ENCODE assay signal across 8 mouse cellular contexts in the genomic region with DNA sequence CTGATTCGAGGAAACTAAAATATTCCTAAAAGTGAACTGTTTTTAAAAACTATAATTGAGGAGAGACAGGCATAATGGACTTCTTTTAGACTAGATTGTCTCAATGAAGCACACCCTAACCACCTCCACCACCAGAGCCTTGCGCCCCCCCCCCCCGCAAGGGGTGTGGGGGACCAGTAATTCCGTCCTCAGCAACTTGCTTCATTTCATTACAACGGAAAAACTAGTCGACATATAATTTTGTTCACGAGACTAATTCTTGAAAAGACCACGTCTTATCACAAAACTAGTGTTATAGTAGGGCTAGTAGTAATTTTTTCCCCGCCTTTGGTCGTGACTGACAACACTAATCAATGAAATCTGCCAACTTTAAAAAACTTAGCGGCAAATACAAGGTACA. TPM values are rescaled to one million over a fixed set of nuclear protein-coding genes. Genes with fewer than 3 reads are reported as not detected.
DNase-seq lines count a peak whose midpoint lies in the region; ATAC-seq and TF ChIP-seq lines count a peak whose summit lies in the region.

No protein-coding gene starts in this region.

- H3K36me3 ChIP-seq in intestine, embryonic 15.5 days, result peaks cover 4% of the 10 kb centered on the region; the same call in 1 of the 2 replicates
- H3K36me3 ChIP-seq in neural tube, embryonic 12.5 days, result peaks cover 24% of the 10 kb centered on the region

- H3K4me3 ChIP-seq in layer of hippocampus, adult 2 months, result peak overlapping the region; percentile 93
- H3K4me3 ChIP-seq in cortical plate, adult 2 months (ENCODE audit: insufficient read depth, low read length), result peak overlapping the region; percentile 86
- H3K4me3 ChIP-seq in intestine, embryonic 15.5 days (replicated peaks), result peak overlapping the region; percentile 97
- H3K4me3 ChIP-seq in neural tube, embryonic 12.5 days, result peak overlapping the region; percentile 98

- peak overlapping the region; percentile 59 for H3K4me2 ChIP-seq in intestine, embryonic 15.5 days (replicated peaks)
- peak overlapping the region; percentile 85 for H3K4me2 ChIP-seq in neural tube, embryonic 12.5 days (replicated peaks)

- no peak for TF ChIP-seq POLR2A in cortical plate, adult 2 months (IDR thresholded peaks at IDR 0.05; ENCODE audit: extremely low read depth, insufficient read depth, low read length)

- WGBS in intestine, embryonic 15.5 days, result under 1% methylated on average over 11 of the region's 11 CpGs
- 1% methylated on average over 11 of the region's 11 CpGs for WGBS in neural tube, embryonic 12.5 days

- peak overlapping the region; percentile 99 for H3K9ac ChIP-seq in intestine, embryonic 15.5 days
- peak overlapping the region; percentile 100 for H3K9ac ChIP-seq in neural tube, embryonic 12.5 days

- no peaks in the 10 kb centered on the region for H3K9me3 ChIP-seq in intestine, embryonic 15.5 days
- no peaks in the 10 kb centered on the region for H3K9me3 ChIP-seq in neural tube, embryonic 12.5 days

- H3K27ac ChIP-seq in layer of hippocampus, adult 2 months, result peak overlapping the region; percentile 99; the same call in 1 of the 2 replicates
- no peak overlapping the region for H3K27ac ChIP-seq in cortical plate, adult 2 months (ENCODE audit: insufficient read depth, low read length)
- H3K27ac ChIP-seq in intestine, embryonic 15.5 days, result no peak overlapping the region
- no peak overlapping the region for H3K27ac ChIP-seq in neural tube, embryonic 12.5 days

- no peak for DNase-seq in layer of hippocampus, adult 2 months (ENCODE audit: low spot score in 2 of 2)
- no peak for DNase-seq in layer of hippocampus, adult 18-20 months (ENCODE audit: low spot score in 2 of 2)
- no peak for DNase-seq in urinary bladder, postnatal 36 days (ENCODE audit: low spot score in 2 of 2)
- DNase-seq in B cell, adult 2 months, result no peak

- no peaks in the 10 kb centered on the region; the same call in 1 of the 2 replicates for H3K4me1 ChIP-seq in cortical plate, adult 2 months (ENCODE audit: control insufficient read depth, insufficient read depth, low read length)
- H3K4me1 ChIP-seq in intestine, embryonic 15.5 days (replicated peaks), result no peaks in the 10 kb centered on the region
- peaks cover 3% of the 10 kb centered on the region; the same call in 1 of the 2 replicates for H3K4me1 ChIP-seq in neural tube, embryonic 12.5 days

- ATAC-seq in intestine, embryonic 15.5 days, result no peak
- no peak for ATAC-seq in neural tube, embryonic 12.5 days (ENCODE audit: low FRiP score, low read depth)
- no peak for ATAC-seq in erythroid progenitor cell, adult 5-6 weeks (replicated peaks; ENCODE audit: low FRiP score, poor library complexity, severe bottlenecking)

- TF ChIP-seq CTCF in layer of hippocampus, adult 2 months (conservative IDR thresholded peaks at IDR 0.05), result no peak
- no peak for TF ChIP-seq CTCF in cortical plate, adult 2 months (IDR thresholded peaks at IDR 0.05; ENCODE audit: extremely low read depth, insufficient read depth, low read length)

- H3K27me3 ChIP-seq in intestine, embryonic 15.5 days (replicated peaks), result no peaks in the 10 kb centered on the region
- no peaks in the 10 kb centered on the region for H3K27me3 ChIP-seq in neural tube, embryonic 12.5 days (replicated peaks)

RNA-seq across cellular contexts. Expression of a gene that starts 1.5 kb away (rescaled TPM):
- total RNA-seq in layer of hippocampus, adult 2 months (2021), result 10 to 100 TPM; 16.8 to 17.9 TPM
- 10 to 100 TPM; 15.4 to 16.6 TPM for total RNA-seq in layer of hippocampus, adult 18-20 months (2021)
- polyA plus RNA-seq in cortical plate, adult 2 months (2012; rRNA removed), result 12.2 and 13.3 TPM in 2 replicates
- 21.5 and 25.7 TPM in 2 replicates for polyA plus RNA-seq in intestine, embryonic 15.5 days (2015; fragmentation: Nextera tagmentation; extraction: Ambion mirVana)
- 25.5 and 31.2 TPM in 2 replicates for polyA plus RNA-seq in neural tube, embryonic 12.5 days (2016; fragmentation: Nextera tagmentation; extraction: Ambion mirVana)
- total RNA-seq in erythroid progenitor cell, adult 5-6 weeks (2015; ENCODE audit: low replicate concordance), result 38.1 and 42.2 TPM in 2 replicates
- total RNA-seq in erythroid progenitor cell, adult 5-6 weeks (2017; ENCODE audit: low replicate concordance), result 23.9 and 31.6 TPM in 2 replicates

RNA-seq across cellular contexts. Expression of a gene that starts 2.6 kb away (rescaled TPM):
- 100 to 1,000 TPM; 660 to 681 TPM for total RNA-seq in layer of hippocampus, adult 2 months (2021)
- 100 to 1,000 TPM; 658 to 684 TPM for total RNA-seq in layer of hippocampus, adult 18-20 months (2021)
- 341 and 350 TPM in 2 replicates for polyA plus RNA-seq in cortical plate, adult 2 months (2012; rRNA removed)
- polyA plus RNA-seq in intestine, embryonic 15.5 days (2015; fragmentation: Nextera tagmentation; extraction: Ambion mirVana), result 1,180 and 1,388 TPM in 2 replicates
- 1,935 and 2,000 TPM in 2 replicates for polyA plus RNA-seq in neural tube, embryonic 12.5 days (2016; fragmentation: Nextera tagmentation; extraction: Ambion mirVana)
- total RNA-seq in erythroid progenitor cell, adult 5-6 weeks (2015; ENCODE audit: low replicate concordance), result 489 and 576 TPM in 2 replicates
- 788 and 801 TPM in 2 replicates for total RNA-seq in erythroid progenitor cell, adult 5-6 weeks (2017; ENCODE audit: low replicate concordance)

RNA-seq across cellular contexts. Expression of a gene that starts 15.6 kb away (rescaled TPM):
- total RNA-seq in layer of hippocampus, adult 2 months (2021), result 1 to 10 TPM; 6.7 to 7.6 TPM
- total RNA-seq in layer of hippocampus, adult 18-20 months (2021), result 1 to 10 TPM; 7.8 to 8.3 TPM
- 7.8 and 8.3 TPM in 2 replicates for polyA plus RNA-seq in cortical plate, adult 2 months (2012; rRNA removed)
- polyA plus RNA-seq in intestine, embryonic 15.5 days (2015; fragmentation: Nextera tagmentation; extraction: Ambion mirVana), result 42.1 and 44.1 TPM in 2 replicates
- 27.6 and 28.0 TPM in 2 replicates for polyA plus RNA-seq in neural tube, embryonic 12.5 days (2016; fragmentation: Nextera tagmentation; extraction: Ambion mirVana)
- total RNA-seq in erythroid progenitor cell, adult 5-6 weeks (2015; ENCODE audit: low replicate concordance), result 2.1 and 7.6 TPM in 2 replicates
- total RNA-seq in erythroid progenitor cell, adult 5-6 weeks (2017; ENCODE audit: low replicate concordance), result 3.1 and 7.1 TPM in 2 replicates

RNA-seq across cellular contexts. Expression of a gene that starts 41.7 kb away (rescaled TPM):
- total RNA-seq in layer of hippocampus, adult 2 months (2021), result 1 to 10 TPM; 3.3 TPM
- 1 to 10 TPM; 3.3 to 3.6 TPM for total RNA-seq in layer of hippocampus, adult 18-20 months (2021)
- 1.5 and 1.6 TPM in 2 replicates for polyA plus RNA-seq in cortical plate, adult 2 months (2012; rRNA removed)
- 0.40 and 0.69 TPM in 2 replicates for polyA plus RNA-seq in intestine, embryonic 15.5 days (2015; fragmentation: Nextera tagmentation; extraction: Ambion mirVana)
- polyA plus RNA-seq in neural tube, embryonic 12.5 days (2016; fragmentation: Nextera tagmentation; extraction: Ambion mirVana), result 1.1 and 2.4 TPM in 2 replicates
- total RNA-seq in erythroid progenitor cell, adult 5-6 weeks (2015; ENCODE audit: low replicate concordance), result not detected in 2 replicates
- not detected in 2 replicates for total RNA-seq in erythroid progenitor cell, adult 5-6 weeks (2017; ENCODE audit: low replicate concordance)
